ENCODE assay signal across 26 mouse cellular contexts in the genomic region with DNA sequence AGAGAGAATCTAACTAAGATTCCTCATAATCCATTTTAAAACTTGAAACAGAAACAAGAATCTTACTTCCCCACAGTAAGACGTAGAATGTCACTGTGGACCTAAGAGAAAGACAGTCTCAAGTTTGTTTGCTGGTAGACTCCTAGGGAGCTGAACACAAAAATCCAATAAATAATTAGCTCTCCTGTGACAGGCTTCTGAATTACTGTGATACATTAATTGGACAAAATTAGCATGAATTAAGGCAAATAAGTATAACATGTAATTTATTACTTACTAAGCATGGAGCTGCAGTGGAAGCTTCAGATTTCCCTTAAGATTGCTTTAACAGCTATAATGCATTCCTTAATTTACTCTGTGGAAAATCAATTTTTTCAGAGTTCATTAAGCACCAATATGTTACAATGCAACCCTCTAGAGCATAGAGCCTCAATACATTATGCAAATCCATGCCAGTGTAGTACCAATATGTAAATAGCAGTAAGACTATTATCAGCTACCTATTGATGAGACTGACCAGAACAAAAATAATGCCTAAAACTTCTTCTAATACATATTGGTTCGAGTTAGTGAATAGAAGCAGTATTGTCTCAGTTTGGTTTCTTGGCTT.
DNase-seq lines count a peak whose midpoint lies in the region; ATAC-seq lines count a peak whose summit lies in the region.
"Had no signal": no experiment of that assay in that cellular context is flagged by ENCODE, and none has a peak within 500 bp of the region (broad histone marks: within the 10 kb centered on the region; RNA-seq: fewer than 3 reads in every experiment).

No protein-coding gene starts in this region.

- no peak overlapping the region for H3K4me3 ChIP-seq in hindbrain, embryonic 11.5 days (ENCODE audit: low read depth, low read length)
- no peak overlapping the region for H3K4me3 ChIP-seq in hindbrain, embryonic 10.5 days
- no peak overlapping the region for H3K4me3 ChIP-seq in hindbrain, embryonic 14.5 days (replicated peaks; ENCODE audit: low read length)
- H3K4me3 ChIP-seq in midbrain, embryonic 16.5 days (ENCODE audit: low read depth, low read length), result no peak overlapping the region
- H3K4me3 ChIP-seq: heart, embryonic 12.5 days; hindbrain, embryonic 15.5 days; left cerebral cortex, adult 2 months; liver, embryonic 13.5 days; stomach, embryonic 15.5 days had no signal

- no peaks in the 10 kb centered on the region for H3K27me3 ChIP-seq in hindbrain, embryonic 11.5 days (ENCODE audit: control insufficient read depth, insufficient read depth, low read length)
- no peaks in the 10 kb centered on the region for H3K27me3 ChIP-seq in hindbrain, embryonic 10.5 days (ENCODE audit: insufficient read depth, poor library complexity, severe bottlenecking)
- no peaks in the 10 kb centered on the region for H3K27me3 ChIP-seq in hindbrain, embryonic 14.5 days (ENCODE audit: control insufficient read depth, insufficient read depth, low read length)
- H3K27me3 ChIP-seq in midbrain, embryonic 16.5 days (ENCODE audit: control insufficient read depth, insufficient read depth, low read depth, low read length), result no peaks in the 10 kb centered on the region
- H3K27me3 ChIP-seq: heart, embryonic 12.5 days; hindbrain, embryonic 15.5 days; liver, embryonic 13.5 days; stomach, embryonic 15.5 days had no signal

- no peak overlapping the region for H3K27ac ChIP-seq in hindbrain, embryonic 11.5 days (ENCODE audit: low read depth, low read length)
- no peak overlapping the region for H3K27ac ChIP-seq in hindbrain, embryonic 10.5 days
- H3K27ac ChIP-seq in hindbrain, embryonic 14.5 days, result no peak overlapping the region
- H3K27ac ChIP-seq in midbrain, embryonic 16.5 days (ENCODE audit: low read length), result no peak overlapping the region
- H3K27ac ChIP-seq: hindbrain, embryonic 15.5 days; left cerebral cortex, adult 2 months; liver, embryonic 13.5 days; stomach, embryonic 15.5 days had no signal

- no peak overlapping the region for H3K4me2 ChIP-seq in hindbrain, embryonic 11.5 days (replicated peaks; ENCODE audit: low read depth, low read length)
- H3K4me2 ChIP-seq in hindbrain, embryonic 14.5 days (replicated peaks), result no peak overlapping the region
- no peak overlapping the region for H3K4me2 ChIP-seq in midbrain, embryonic 16.5 days (ENCODE audit: low read length)
- H3K4me2 ChIP-seq: heart, embryonic 12.5 days; hindbrain, embryonic 15.5 days; liver, embryonic 13.5 days; stomach, embryonic 15.5 days had no signal

- no peak overlapping the region for H3K9ac ChIP-seq in hindbrain, embryonic 11.5 days (ENCODE audit: low read depth, low read length)
- H3K9ac ChIP-seq in hindbrain, embryonic 14.5 days, result no peak overlapping the region
- H3K9ac ChIP-seq in midbrain, embryonic 16.5 days (ENCODE audit: low read depth, low read length), result no peak overlapping the region
- H3K9ac ChIP-seq: heart, embryonic 12.5 days; hindbrain, embryonic 15.5 days; liver, embryonic 13.5 days; stomach, embryonic 15.5 days had no signal

- H3K4me1 ChIP-seq in hindbrain, embryonic 11.5 days (replicated peaks; ENCODE audit: control insufficient read depth, insufficient read depth, low read length), result no peaks in the 10 kb centered on the region
- H3K4me1 ChIP-seq in hindbrain, embryonic 10.5 days (replicated peaks), result 0 out of 2 replicates have a peak, but pooled peaks cover 3% of the 10 kb centered on the region
- H3K4me1 ChIP-seq in hindbrain, embryonic 14.5 days (replicated peaks; ENCODE audit: control insufficient read depth, insufficient read depth, low read length), result no peaks in the 10 kb centered on the region
- no peaks in the 10 kb centered on the region for H3K4me1 ChIP-seq in midbrain, embryonic 16.5 days (ENCODE audit: control insufficient read depth, insufficient read depth, low read length)
- H3K4me1 ChIP-seq: heart, embryonic 12.5 days; hindbrain, embryonic 15.5 days; liver, embryonic 13.5 days; stomach, embryonic 15.5 days had no signal

- DNase-seq in hindbrain, embryonic 11.5 days (ENCODE audit: low spot score), result no peak
- no peak for DNase-seq in hindbrain, embryonic 10.5 days (ENCODE audit: low spot score)
- DNase-seq in brain, adult 2 months (ENCODE audit: low read depth, low spot score), result peak; percentile 3
- no peak for DNase-seq in hindbrain, embryonic 14.5 days (ENCODE audit: low spot score)
- DNase-seq in layer of hippocampus, postnatal 14 days (ENCODE audit: low spot score in 2 of 2), result no peak
- DNase-seq in frontal cortex, adult 2 months (ENCODE audit: extremely low spot score in 1 of 2, low spot score in 1 of 2), result no peak
- DNase-seq: adrenal gland, postnatal 10 days; cerebellum, adult 8-10 months; cerebellum, postnatal 36 days; embryo, embryonic 11 days; gastrocnemius, postnatal 25 days; heart, adult 18-20 months; heart, postnatal 10 days; kidney, postnatal 4 days; layer of hippocampus, adult 9-11 months; liver, embryonic 13.5 days; lung, adult 2 months; lung, postnatal 14 days; right cerebral cortex, adult 18-20 months; thymus, postnatal 25 days had no signal

- 48% methylated on average over 2 of the region's 2 CpGs for WGBS in hindbrain, embryonic 11.5 days
- WGBS in hindbrain, embryonic 10.5 days, result 77% methylated on average over 2 of the region's 2 CpGs
- WGBS in hindbrain, embryonic 14.5 days, result 36% methylated on average over 2 of the region's 2 CpGs
- 54% methylated on average over 2 of the region's 2 CpGs for WGBS in midbrain, embryonic 16.5 days

- no peaks in the 10 kb centered on the region for H3K9me3 ChIP-seq in hindbrain, embryonic 11.5 days (ENCODE audit: control insufficient read depth, low read length)
- no peaks in the 10 kb centered on the region for H3K9me3 ChIP-seq in hindbrain, embryonic 10.5 days
- no peaks in the 10 kb centered on the region for H3K9me3 ChIP-seq in hindbrain, embryonic 14.5 days (ENCODE audit: control insufficient read depth, low read length)
- H3K9me3 ChIP-seq in midbrain, embryonic 16.5 days (replicated peaks; ENCODE audit: control insufficient read depth, low read length, poor library complexity, severe bottlenecking), result no peaks in the 10 kb centered on the region
- H3K9me3 ChIP-seq: heart, embryonic 12.5 days; hindbrain, embryonic 15.5 days; liver, embryonic 13.5 days; stomach, embryonic 15.5 days had no signal

- ATAC-seq in hindbrain, embryonic 11.5 days (ENCODE audit: low FRiP score), result peak; percentile 76
- ATAC-seq in hindbrain, embryonic 14.5 days (ENCODE audit: low FRiP score), result peak; percentile 48; the same call in 1 of the 2 replicates
- ATAC-seq in midbrain, embryonic 16.5 days, result peak; percentile 17; the same call in 1 of the 2 replicates
- ATAC-seq: intestine, postnatal 0 days had no signal

- no peaks in the 10 kb centered on the region for H3K36me3 ChIP-seq in hindbrain, embryonic 11.5 days (ENCODE audit: control insufficient read depth, insufficient read depth, low read length)
- H3K36me3 ChIP-seq in hindbrain, embryonic 10.5 days, result no peaks in the 10 kb centered on the region
- no peaks in the 10 kb centered on the region for H3K36me3 ChIP-seq in hindbrain, embryonic 14.5 days (replicated peaks; ENCODE audit: control insufficient read depth, insufficient read depth)
- no peaks in the 10 kb centered on the region for H3K36me3 ChIP-seq in midbrain, embryonic 16.5 days (ENCODE audit: control insufficient read depth, insufficient read depth, low read length)
- H3K36me3 ChIP-seq: heart, embryonic 12.5 days; hindbrain, embryonic 15.5 days; liver, embryonic 13.5 days; stomach, embryonic 15.5 days had no signal

Comparison
In these comparisons a context has a peak if more than half of its experiments do, and no peak if none do; other contexts are left out.
1. ATAC-seq: peak in every context shown above with its lines; median percentile 76 in hindbrain, embryonic 11.5 days; 48 in hindbrain, embryonic 14.5 days; 17 in midbrain, embryonic 16.5 days.